Mouse (Mus musculus) cerebellum, adult 2 months (tissue): Measurements from ENCODE around the gene Naa15. TPM values are rescaled to one million over a fixed set of nuclear protein-coding genes. Genes with fewer than 3 reads are reported as not detected.

Experiments used
- DNase-seq, 2 experiments: peaks; one replicate each; pipeline ENCODE4 v3.0.0; 2021
- H3K27ac ChIP-seq: fragments of 200-500 bp; 2 replicates; pipeline ENCODE4 v1.5.1; 2012; ENCODE audit warnings: low read length, control low read depth, inconsistent platforms; ENCODE audit not compliant: insufficient read depth
- H3K27me3 ChIP-seq: fragments of 200-500 bp; 2 replicates; pipeline ENCODE4 v1.6.1; 2012; ENCODE audit warnings: inconsistent platforms, mild to moderate bottlenecking, low read length, moderate library complexity; ENCODE audit not compliant: control insufficient read depth, insufficient read depth
- H3K4me1 ChIP-seq: fragments of 200-500 bp; 2 replicates; pipeline ENCODE4 v1.6.1; 2011; ENCODE audit warnings: low read length; ENCODE audit not compliant: control insufficient read depth, insufficient read depth
- H3K4me3 ChIP-seq: fragments of 200-500 bp; replicated peaks from 2 replicates; pipeline ENCODE3; 2011; ENCODE audit warnings: mild to moderate bottlenecking, low read depth, low read length, control low read depth; ENCODE audit not compliant: insufficient read depth
- CTCF ChIP-seq: fragments of 200-500 bp; IDR thresholded peaks from 2 replicates; pipeline ENCODE4 v1.5.1; 2011; ENCODE audit warnings: low read depth, mild to moderate bottlenecking, control low read depth, low read length, moderate library complexity, borderline replicate concordance; ENCODE audit not compliant: insufficient read depth
- POLR2A ChIP-seq: fragments of 200-500 bp; IDR thresholded peaks from 2 replicates; pipeline ENCODE4 v1.6.1; 2011; ENCODE audit warnings: low read length, control low read depth, borderline replicate concordance; ENCODE audit not compliant: insufficient read depth
- WGBS: fragments of 180-500 bp; shearing (Covaris S2); methylation state at CpG from one replicate; pipeline ENCODE4 v1.1.7; 2018; 5-methylcytosine and 5-hydroxymethylcytosine counted together
- polyA plus RNA-seq: library from polyadenylated mRNA; depleted of rRNA; stranded (reverse); fragments of >200 nt; gene quantifications from 2 replicates; pipeline ENCODE4 v1.2.3, GENCODE M21; 2012

Naa15 gene
- polyA plus RNA-seq, 1 experiment, result 22.9 TPM

GRCm38 (mm10) chr3:51479893-51480292 is 64.9 kb downstream of the Naa15 start:
- no peak for TF ChIP-seq CTCF
- no peak for TF ChIP-seq POLR2A
- no peaks in the 10 kb centered on the region for H3K27me3 ChIP-seq
- no peak overlapping the region for H3K4me3 ChIP-seq
- DNase-seq, result no peak
- WGBS, result 41% methylated on average over 2 of the region's 2 CpGs
- no peak overlapping the region for H3K27ac ChIP-seq
- H3K4me1 ChIP-seq, result no peaks in the 10 kb centered on the region; the same call in 1 of the 2 replicates

DNA sequence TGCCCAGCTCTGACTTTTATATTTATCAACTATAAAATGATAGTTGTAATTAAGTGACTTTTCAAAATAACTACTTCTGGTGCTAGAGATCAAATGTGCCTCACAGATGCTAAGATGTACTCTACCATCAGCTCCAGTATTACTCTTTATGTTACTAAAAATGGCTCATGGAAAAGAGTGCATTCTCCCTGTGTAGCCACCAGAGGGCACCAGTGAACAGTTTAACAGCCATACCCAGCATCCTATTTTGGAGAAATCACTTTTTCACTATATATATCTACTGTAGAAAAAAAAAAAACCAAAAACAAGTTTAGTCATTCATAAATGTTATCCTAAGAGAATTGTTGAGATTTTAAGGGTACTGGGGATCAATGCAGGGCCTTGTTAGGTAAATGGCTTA is 66.1 kb downstream of the Naa15 start:
- Histone ChIP-seq H3K27ac (no peak overlapping the region), H3K4me3 (no peak overlapping the region), H3K27me3 (no peaks in the 10 kb centered on the region), H3K4me1 (no peaks in the 10 kb centered on the region; the same call in 1 of the 2 replicates)
- TF ChIP-seq CTCF, result peak; percentile 56; the same call in 1 of the 2 replicates
- no peak for TF ChIP-seq POLR2A
- DNase-seq, result peak; percentile 49 to 58

DNA sequence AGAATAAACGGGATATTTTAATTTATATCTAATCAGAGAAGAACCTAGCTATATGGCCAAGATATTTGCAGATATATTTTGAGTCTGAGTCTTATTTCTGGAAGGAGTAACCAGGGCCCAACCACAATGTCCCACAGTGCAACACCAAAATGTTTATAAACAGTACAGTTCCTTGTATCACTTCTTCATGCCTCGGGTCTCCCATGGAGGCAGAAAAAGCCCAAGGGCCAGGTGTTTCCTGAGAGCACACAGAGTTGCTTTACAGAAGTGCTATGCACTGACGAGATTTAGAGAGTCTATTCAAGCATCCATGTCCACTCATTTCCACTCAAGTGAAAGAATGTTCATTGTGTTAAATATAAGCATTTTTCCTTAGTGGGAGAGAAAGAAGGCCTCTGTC is 66.9 kb downstream of the Naa15 start:
- H3K27ac ChIP-seq, result no peak overlapping the region
- 53% methylated on average over 3 of the region's 3 CpGs for WGBS
- H3K27me3 ChIP-seq, result no peaks in the 10 kb centered on the region
- no peak overlapping the region for H3K4me3 ChIP-seq
- DNase-seq, result no peak
- TF ChIP-seq POLR2A (no peak), CTCF (no peak)
- H3K4me1 ChIP-seq, result no peaks in the 10 kb centered on the region; the same call in 1 of the 2 replicates

GRCm38 (mm10) chr3:51482781-51483180 is 67.8 kb downstream of the Naa15 start:
- 68% methylated on average over 3 of the region's 3 CpGs for WGBS
- H3K4me3 ChIP-seq, result no peak overlapping the region

DNA sequence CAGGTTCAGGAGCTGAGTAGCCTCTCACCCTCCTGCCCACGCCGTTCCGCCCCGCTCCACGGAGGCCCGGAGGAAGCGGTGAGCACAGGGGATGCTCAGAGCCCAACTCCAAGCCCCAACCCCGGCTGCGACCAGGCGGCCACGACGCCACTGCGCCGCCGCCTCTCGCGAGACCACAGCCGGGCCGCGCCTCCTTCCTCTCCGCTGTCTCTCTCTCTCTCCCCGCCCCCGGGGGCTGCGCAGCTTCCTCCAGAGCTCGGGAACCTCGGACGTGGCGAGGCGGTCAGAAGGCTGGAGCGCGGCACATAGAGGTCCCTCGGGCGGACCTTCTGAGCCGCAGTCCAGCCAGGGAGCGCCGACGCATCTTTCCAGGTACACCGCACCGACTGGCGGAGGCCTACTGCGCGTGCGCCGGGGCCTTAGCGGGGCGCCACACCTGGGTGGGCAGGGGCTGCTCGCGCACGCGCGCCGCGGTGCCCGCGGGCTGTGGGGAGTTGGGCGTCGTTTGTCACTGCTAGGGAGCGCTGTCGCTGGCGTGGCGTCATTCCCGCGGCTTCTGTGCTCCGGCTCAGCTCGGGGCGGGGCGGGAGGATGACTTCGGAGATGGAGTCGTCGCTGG is 68.9 kb downstream of the Naa15 start, which contains the start of gene Rab33b:
TSS of gene Rab33b (plus strand) at position 180 of the 619 bp plus-strand sequence.
- Histone ChIP-seq H3K27me3 (no peaks in the 10 kb centered on the region), H3K4me1 (no peaks in the 10 kb centered on the region; the same call in 1 of the 2 replicates), H3K4me3 (peak within 1 kb of the TSS; percentile 82), H3K27ac (peak within 1 kb of the TSS; percentile 83)
- WGBS, result under 1% methylated on average over 70 of the region's 70 CpGs
- peak; percentile 97 to 99 for DNase-seq
- TF ChIP-seq CTCF (no peak), POLR2A (peak; percentile 87)

More at GRCm38 (mm10) chr3:51482781-51483180, 67.8 kb downstream of the Naa15 start:
- H3K27ac ChIP-seq, result no peak overlapping the region
- no peak for DNase-seq
- H3K27me3 ChIP-seq, result no peaks in the 10 kb centered on the region
- no peak for TF ChIP-seq CTCF
- no peaks in the 10 kb centered on the region; the same call in 1 of the 2 replicates for H3K4me1 ChIP-seq

DNA sequence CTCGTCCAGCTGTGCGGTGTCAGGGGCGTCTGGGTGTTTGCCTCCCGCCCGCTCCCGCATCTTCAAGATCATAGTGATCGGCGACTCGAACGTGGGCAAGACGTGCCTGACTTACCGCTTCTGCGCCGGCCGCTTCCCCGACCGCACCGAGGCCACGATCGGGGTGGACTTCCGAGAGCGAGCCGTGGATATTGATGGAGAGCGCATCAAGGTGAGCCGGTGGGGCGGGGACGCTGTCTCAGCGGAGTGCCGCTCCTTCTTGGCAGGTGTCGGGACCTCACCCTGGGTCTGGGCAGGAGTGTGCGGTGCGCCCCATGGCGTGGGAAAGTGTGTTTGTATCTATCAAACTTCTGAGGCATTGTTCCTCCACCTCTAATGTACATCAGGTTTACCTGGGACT is 69.4 kb downstream of the Naa15 start:
- under 1% methylated on average over 33 of the region's 33 CpGs for WGBS

DNA sequence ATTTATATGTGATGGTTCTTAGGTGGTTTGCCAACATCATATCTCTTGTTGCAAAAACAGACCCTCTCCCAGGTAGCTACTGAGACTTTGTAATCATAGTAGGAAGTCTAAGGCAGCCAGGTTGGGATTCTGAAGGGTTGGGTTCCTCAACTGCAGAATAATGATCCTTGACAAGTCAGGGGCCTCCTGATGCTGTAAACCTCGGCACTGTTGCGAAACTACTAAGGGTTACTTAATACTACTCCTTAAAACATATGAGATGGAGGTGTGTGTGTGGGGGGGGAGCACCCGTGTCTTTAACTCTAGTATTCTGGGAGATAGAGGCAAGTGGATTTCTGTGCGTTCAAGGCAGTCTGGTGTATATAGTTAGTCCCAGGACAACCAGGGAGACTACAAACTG is 70.4 kb downstream of the Naa15 start:
- 68% methylated on average over 4 of the region's 4 CpGs for WGBS
- no peak overlapping the region for H3K4me3 ChIP-seq
- no peak overlapping the region for H3K27ac ChIP-seq
- H3K4me1 ChIP-seq, result no peaks in the 10 kb centered on the region; the same call in 1 of the 2 replicates
- no peaks in the 10 kb centered on the region for H3K27me3 ChIP-seq
- no peak for TF ChIP-seq POLR2A
- no peak for TF ChIP-seq CTCF
- no peak for DNase-seq

More for the DNA sequence above, 69.4 kb downstream of the Naa15 start:
- peak overlapping the region; percentile 82 for H3K4me3 ChIP-seq
- TF ChIP-seq CTCF (no peak), POLR2A (no peak)
- H3K27me3 ChIP-seq, result no peaks in the 10 kb centered on the region
- no peak for DNase-seq
- H3K4me1 ChIP-seq, result no peaks in the 10 kb centered on the region; the same call in 1 of the 2 replicates
- peak overlapping the region; percentile 64 for H3K27ac ChIP-seq

DNA sequence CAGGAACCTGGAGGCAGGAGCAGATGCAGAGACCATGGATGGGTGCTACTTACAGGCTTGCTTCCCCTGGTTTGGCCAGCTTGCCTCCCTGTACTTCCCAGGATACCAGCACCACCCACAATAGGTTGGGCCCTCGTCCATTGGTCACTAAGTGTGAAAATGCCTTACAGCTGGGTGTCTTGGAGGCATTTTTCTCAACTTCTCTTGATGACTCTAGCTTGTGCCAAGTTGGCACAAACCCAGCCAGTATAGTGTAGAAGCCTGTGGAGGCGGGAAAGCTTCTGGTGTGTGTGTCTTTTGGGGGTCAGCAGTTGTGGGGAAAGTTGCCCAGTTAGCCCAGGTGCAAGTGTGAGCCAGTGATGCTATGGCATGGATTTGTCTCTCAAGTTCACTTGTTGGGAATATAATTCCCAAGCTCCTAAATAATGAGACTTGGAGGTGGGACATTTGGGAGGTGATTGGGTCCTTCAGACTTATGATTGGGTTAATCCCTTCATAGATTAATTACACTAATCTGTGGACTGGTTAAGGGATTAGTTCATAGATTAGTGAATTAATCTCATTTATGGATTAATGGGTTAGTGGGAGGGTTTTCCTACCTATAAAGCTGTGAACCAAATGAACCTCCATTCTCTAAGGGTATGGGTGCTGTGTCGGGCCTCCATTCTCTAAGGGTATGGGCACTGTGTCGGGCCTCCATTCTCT is 71.7 kb downstream of the Naa15 start:
- no peak for TF ChIP-seq CTCF
- no peak for TF ChIP-seq POLR2A
- DNase-seq, result peak in 1 of 2 experiments; percentile 33
- no peak overlapping the region for H3K4me3 ChIP-seq
- no peaks in the 10 kb centered on the region for H3K27me3 ChIP-seq
- H3K4me1 ChIP-seq, result no peaks in the 10 kb centered on the region; the same call in 1 of the 2 replicates
- no peak overlapping the region for H3K27ac ChIP-seq
- 60% methylated on average over 4 of the region's 4 CpGs for WGBS
